Mouse (Mus musculus) cerebellum, adult 8-10 months (tissue): ENCODE data around the gene Slc22a7.

Source experiments
- DNase-seq: peaks from one replicate; pipeline ENCODE4 v3.0.0; 2022

The Slc22a7 gene

DNA sequence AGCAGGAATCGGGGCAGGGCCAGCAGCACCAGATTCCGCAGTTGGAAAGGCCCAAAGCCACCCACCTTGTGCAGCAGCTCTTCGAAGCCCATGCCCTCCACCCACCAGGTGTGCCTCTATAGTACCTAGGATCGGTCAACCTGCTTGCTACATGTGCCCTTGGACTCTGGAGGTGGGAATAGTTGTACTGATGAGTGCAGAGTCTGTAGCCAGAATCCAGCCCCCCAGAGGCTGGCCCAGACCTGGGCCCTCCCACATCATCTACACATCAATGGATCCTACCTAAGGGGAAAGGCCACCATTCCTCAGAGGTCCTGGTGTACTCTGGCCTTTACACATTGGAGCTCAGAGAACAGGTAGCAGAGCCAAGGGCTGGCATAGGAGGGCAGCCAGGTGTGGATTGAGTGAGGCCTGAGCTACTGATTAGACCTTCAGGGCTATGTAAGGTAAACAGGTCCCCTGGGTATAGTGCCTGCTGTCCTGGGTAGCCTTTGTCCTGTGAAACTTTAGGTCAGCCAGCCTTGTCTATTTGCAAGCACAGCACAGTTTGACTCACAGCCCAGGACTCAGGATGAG, at the start of gene Slc22a7:
Gene Slc22a7, minus strand, starts transcription at position 160 of the 576 bp plus-strand sequence.
- DNase-seq, result no peak

- DNase-seq, result peak; percentile 74
Observed at GRCm38 (mm10) chr17:46487431-46487830, 49.2 kb upstream of the Slc22a7 start, which contains the start of gene Ttbk1. Ttbk1 (minus strand) TSS chr17:46487675.

GRCm38 (mm10) chr17:46486995-46487394, 48.7 kb upstream of the Slc22a7 start:
- no peak for DNase-seq

DNA sequence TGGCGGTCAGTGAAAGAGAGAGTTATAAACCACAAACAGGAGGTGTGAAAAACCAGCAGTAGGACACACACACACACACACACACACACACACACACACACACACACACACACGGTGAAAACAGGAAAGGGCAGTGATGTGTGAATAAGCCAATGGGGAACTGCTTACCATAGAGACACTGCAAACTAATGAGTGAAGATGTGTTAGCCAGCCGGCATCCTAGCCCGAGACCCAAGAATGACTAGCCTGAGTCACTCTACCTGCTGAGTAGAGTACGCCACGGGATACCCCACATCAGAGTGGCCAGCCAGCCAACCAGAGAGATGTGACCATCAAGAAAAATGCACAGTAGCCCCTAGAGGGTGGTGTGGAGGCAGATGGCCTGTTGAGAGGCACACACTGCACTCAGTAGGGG, 46.2 kb upstream of the Slc22a7 start:
- peak; percentile 55 for DNase-seq

DNA sequence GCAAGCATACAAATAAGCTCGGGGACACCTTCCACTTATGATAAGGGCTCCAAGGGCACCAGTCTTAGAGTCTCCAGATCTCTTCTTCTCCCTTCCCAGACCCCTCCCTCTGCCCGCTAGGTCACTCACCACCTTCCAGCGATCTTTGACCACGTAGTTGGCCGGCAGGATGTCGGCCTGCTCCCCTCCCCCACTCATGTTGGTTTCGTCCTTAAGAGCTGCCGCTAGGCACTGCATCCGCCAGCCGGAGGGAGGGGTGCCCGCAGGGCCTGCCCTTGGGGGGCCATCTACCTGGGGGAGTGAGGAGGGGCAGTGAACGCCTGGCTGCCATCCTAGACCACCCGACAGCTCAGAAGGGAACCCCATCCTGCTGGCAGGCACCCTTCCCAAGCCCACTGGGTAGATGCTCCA, 45.8 kb upstream of the Slc22a7 start:
- peak; percentile 55 for DNase-seq

DNA sequence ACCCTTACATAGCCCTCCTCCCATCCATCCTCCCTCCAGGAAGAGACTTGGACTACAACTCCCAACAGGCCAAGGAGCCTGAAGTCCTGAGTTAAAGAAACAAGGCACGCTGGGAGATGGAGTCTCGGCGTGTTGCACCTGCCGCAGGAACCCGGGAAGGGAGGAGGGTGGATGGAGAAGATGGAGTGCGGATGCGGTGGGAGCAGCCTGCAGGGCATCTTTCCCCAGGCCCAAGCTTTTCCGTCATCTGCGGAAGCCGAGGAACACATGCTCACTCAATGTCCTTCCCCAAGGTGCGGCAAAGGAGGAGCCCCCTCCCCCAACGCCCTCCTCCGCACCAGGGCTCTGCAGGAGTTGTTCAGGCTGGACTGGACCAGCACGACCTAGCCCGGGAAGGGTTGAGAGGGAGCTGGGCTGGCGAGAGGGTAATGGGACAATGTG, 45.3 kb upstream of the Slc22a7 start:
- DNase-seq, result peak; percentile 73

DNA sequence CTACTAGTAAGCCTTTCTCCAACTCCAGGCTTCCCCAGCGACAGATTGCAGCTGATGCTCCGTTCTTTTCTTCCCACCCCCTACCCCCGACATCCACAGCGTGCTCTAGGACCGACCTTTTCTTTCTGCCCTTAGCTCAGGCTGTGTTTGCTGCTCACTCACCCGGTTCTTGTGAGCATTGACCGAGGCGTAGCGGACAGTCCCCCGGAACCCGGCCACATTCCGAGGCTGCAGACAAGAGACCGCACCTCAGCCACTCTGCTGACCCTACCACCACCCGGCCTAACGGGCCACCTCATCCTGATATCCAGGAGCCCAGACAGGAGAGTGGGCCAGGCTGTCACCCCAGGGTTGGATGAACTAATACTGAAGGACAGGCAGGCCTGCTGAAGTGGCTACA, 39.0 kb upstream of the Slc22a7 start:
- no peak for DNase-seq

- DNase-seq, result no peak
Observed at GRCm38 (mm10) chr17:46476601-46477000, 38.3 kb upstream of the Slc22a7 start.

DNA sequence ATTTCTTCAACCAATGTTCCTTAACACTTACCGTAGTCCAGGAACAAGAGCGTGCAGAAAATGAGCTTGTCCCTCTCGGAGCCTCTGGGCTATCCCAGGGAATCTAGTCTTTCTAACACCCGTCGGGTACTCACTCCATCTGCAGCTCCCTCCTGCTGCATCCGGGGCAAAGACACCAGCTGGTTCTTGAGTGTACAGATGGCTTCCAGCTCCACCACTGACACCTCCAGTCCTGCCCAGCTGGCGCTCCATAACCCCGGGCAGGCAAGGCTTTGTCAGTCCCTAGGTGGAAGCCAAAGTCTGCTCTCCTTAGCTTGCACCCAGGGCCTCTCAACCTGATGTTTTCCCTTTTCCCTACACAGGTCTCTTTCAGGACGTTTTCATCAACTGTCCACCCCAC, 29.6 kb upstream of the Slc22a7 start:
- peak; percentile 60 for DNase-seq

- no peak for DNase-seq
Observed at GRCm38 (mm10) chr17:46462226-46462625, 24.0 kb upstream of the Slc22a7 start.

DNA sequence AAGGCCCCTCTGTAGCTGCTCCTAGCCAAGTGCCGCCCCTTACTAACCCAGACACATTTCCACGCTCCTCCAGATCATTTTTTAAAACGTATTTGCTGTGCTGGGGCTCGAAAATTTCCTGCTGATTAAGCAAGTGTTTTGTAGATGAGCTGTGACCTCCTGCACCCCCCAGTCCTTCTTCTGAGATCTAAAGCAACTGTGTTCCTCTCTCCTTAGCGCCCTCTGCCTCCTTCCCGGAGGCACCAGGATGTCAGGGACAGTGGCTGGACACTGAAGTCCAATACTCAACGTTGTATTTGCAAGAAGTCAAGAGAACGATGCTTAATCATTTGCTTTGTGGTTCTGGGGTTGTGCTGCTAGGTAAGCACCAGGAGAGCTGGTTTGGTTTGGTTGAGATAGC, 23.1 kb upstream of the Slc22a7 start:
- no peak for DNase-seq

DNA sequence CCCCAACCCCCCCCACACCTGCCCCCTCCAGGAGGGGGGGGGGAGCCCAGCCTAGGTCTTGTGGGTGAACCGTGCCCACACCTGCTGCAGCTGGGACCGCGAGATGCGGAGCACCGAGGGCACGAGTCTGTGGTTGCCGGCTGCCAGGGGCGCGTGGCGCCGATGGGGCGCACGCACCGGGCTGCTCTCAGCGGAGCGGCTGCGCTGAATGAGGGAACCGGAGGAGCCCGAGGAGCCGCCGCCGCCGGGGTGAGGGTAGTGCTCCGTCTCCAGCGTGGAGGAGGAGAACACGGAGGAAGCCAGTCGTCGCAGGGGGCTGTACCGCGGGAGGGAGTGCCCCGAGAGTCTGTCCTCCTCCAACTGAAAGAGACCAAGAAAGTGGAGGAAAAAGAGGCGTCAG, 22.4 kb upstream of the Slc22a7 start:
- no peak for DNase-seq

- no peak for DNase-seq
Observed at GRCm38 (mm10) chr17:46458439-46458838, 20.2 kb upstream of the Slc22a7 start.

- DNase-seq, result no peak
Observed at GRCm38 (mm10) chr17:46457791-46458190, 19.5 kb upstream of the Slc22a7 start.

GRCm38 (mm10) chr17:46455110-46455691, 16.9 kb upstream of the Slc22a7 start:
- DNase-seq, result no peak

GRCm38 (mm10) chr17:46454539-46454938, 16.3 kb upstream of the Slc22a7 start:
- no peak for DNase-seq

DNA sequence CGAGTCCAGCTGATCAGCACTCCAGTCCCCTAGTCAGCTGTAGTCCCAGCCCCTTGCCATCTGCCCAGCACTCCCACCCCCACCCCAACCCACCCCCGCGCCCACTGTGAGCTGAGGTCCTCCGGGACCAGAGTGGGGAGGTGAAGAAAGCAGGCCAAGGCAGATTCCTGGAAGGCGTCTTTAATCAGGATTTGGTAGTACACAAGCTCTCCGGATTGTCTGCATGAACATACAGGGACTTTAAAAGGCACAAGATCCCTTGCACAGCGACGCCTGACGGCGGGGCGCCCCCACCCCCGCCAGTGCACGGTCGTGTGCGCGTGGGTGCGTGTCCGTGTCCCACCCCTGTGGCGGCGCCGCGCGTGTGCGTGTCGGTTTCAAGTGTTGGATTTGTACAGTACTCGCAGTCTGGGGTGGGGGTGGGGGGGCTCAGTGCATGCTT, 15.7 kb upstream of the Slc22a7 start:
- DNase-seq, result no peak

- no peak for DNase-seq
Observed at GRCm38 (mm10) chr17:46453302-46453948, 15.2 kb upstream of the Slc22a7 start.

DNA sequence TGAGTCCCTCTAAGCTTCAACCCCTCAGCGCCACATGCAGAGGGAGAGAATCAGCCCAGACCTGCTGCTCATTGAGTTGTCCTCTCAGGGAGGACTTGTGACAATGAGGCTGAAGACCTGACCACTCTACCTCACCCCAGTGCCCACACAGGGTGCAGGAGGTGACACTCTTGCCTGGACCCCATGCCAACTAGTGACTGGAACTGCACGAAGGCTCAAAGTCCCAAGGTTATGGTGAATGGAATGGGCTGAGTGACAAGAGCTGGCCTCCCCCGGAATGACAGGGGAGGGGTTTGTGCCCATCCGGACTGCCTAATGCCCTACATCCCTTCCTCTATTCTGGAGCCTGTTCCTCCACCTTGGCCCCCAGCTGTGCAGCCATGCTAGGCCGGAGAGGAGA, 14.4 kb upstream of the Slc22a7 start:
- DNase-seq, result no peak

DNA sequence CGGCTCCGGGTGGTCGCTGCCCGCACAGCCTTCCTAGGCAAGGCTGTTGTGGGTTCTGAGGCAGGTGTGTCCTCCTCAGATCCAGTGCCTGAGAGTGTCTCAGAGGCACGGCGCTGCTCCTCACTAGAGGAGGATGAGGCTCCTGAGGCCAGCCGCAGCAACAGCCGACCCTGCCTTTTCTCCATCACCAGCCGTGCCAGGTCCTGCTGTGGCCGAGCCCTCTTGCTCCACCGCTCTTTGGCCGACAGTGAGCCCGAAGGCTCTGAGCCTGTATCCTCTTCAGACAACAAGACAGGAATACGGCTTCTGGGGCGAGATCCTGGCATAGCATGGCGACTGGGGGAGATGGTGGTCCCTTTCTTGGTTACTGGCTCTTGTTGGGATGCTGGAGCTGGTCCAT, 8.0 kb upstream of the Slc22a7 start:
- DNase-seq, result no peak

GRCm38 (mm10) chr17:46444839-46445579, 6.8 kb upstream of the Slc22a7 start:
- DNase-seq, result no peak

DNA sequence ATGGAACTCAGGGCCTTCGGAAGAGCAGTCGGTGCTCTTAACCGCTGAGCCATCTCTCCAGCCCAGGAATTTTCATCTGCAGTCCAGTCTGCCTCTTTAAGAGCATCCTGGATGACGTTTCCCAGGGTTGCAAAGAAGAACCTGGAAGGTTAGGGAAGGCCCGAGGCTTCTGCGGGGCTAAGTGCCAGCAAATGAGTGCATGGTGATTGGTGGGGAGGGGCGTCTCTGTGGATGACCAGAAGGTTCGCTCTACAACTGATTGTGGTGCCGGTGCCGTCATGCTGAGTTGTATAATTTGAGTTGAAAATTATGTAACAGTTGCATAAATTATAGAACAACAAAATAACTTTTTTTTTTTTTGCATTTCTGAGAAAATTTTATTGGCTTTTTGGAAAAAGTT, 919 bp upstream of the Slc22a7 start:
- DNase-seq, result no peak

GRCm38 (mm10) chr17:46436672-46437366, 1.4 kb downstream of the Slc22a7 start:
- DNase-seq, result peak; percentile 51
